Mouse (Mus musculus) embryo, embryonic 10 days (tissue): ENCODE data around the gene Vmn1r20.
"Not testable (repeated sequence)": the region's sequence is repeated elsewhere in the genome, so short reads cannot be mapped to it uniquely, and the experiment has no call there.

Source experiments
- DNase-seq: peaks from one replicate; pipeline ENCODE4 v3.0.0-alpha.2; 2015; ENCODE audit warnings: low spot score

Vmn1r20 gene

DNA sequence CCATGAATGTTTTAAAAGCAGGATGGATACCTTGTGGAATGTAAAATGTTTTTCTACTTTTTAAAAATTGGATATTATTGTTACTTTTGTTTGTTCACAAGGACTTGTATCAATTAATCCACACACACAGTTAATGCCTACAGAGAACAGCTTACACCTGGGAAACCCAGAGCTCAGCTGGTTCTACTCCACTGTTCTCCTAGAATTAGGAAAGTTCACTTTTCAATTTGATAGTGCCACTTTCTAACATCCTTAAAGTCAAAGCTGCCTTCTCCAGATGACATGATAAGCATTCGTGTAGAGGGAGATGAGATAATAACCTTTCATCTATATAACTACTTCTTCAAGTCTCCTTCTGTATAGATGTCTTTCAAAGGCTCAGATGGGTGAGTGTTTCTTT, at the start of gene Vmn1r20:
Gene Vmn1r20 (plus strand): TSS at position 301 of the 400 bp plus-strand sequence.
- DNase-seq: no peak

- no peak for DNase-seq
Observed at GRCm38 (mm10) chr6:57395683-57396082, 33.0 kb upstream of the Vmn1r20 start, which contains the start of gene Vmn1r18. Gene Vmn1r18, minus strand, starts transcription at chr6:57395783.

DNA sequence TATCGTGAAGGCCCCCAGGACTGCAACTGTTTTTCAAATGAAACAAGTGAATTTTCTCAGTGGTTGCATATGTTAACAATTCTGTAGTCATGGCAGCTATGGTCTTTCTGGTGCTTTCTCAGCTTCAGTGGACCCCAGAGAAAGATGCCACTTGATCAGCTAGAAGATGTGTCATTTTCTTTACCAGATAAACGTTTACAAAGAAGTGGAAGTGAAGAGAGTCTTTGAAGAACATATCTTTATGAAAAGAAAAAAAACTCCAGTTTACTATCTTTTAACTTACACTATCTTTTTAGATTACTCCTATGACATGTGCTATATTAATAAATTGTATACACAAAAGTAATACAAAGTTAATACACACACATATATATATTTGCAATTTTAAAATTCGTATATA, 25.2 kb upstream of the Vmn1r20 start, which contains the start of gene Vmn1r19:
Gene Vmn1r19 (plus strand): TSS at position 301 of the 400 bp plus-strand sequence.
- DNase-seq: not testable (repeated sequence)

- no peak for DNase-seq
Observed at GRCm38 (mm10) chr6:57431196-57431595, 2.5 kb downstream of the Vmn1r20 start.

- not testable (repeated sequence) for DNase-seq
Observed at GRCm38 (mm10) chr6:57468161-57468560, 39.4 kb downstream of the Vmn1r20 start.
